Mouse (Mus musculus) spleen, postnatal 10 days (tissue): ENCODE data around the gene Hist1h2ab.
A peak's percentile ranks its signal among the peaks of the same experiment; 100 is the strongest.
"Not testable (repeated sequence)": the region's sequence is repeated elsewhere in the genome, so short reads cannot be mapped to it uniquely, and the experiment has no call there.

ENCODE experiments used
- DNase-seq, 2 experiments: peaks; one replicate each; pipeline ENCODE4 v3.0.0; 2021 to 2022; ENCODE audit warnings: low spot score in 2 of 2

Hist1h2ab gene

DNA sequence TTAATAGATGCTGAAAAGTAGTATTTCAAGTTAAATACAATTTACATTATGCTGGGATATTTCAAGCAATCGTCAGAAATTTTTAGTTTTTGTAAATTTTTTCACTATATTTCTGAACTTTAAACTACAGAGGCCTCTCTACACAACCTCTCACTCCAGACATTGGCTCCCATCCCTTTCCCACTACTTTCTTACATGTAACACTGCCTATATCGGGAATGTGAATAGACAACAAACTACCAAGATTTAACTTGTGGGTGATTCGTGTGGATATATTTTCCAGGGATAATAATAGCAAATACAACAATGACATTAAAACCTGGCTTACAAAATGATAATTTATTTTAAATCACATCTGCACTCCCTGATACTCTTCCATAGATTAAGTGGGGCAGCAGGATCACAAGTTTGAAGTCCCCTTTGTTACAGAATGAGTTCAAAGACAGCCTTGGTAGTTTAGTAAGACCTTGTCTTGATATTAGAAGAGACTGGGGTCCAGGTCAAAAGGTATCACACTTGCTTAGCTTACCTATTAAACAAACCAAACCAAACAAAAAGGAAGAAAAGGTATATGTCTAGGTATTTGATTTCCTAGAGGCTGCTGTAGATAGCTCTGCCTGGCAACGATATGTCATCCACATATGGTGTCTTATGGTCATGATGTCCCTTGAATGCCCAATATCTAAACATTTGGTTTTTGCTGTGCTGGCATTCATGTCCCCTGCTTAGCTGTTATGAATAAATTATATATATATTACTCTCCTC, 2.6 kb downstream of the Hist1h2ab start:
- DNase-seq: no peak

DNA sequence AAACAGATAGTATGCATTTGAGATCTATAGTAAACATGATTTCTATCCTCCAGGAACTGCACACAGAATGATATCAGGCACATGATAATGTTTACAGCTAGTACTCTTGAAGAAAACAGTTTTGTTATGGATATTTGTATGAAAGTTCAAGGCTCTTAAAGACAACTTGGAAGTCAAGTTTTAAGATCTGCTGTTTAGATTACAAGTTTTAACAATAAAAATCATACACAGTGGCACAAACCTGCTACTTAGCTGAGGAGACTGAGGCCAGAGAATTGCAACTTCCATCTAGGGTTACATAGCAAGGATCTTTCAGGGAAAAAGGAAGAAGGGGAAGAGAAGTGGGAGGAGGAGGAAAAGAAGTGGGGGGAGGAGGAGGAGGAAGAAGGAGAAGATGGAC, 4.1 kb downstream of the Hist1h2ab start:
- no peak for DNase-seq

DNA sequence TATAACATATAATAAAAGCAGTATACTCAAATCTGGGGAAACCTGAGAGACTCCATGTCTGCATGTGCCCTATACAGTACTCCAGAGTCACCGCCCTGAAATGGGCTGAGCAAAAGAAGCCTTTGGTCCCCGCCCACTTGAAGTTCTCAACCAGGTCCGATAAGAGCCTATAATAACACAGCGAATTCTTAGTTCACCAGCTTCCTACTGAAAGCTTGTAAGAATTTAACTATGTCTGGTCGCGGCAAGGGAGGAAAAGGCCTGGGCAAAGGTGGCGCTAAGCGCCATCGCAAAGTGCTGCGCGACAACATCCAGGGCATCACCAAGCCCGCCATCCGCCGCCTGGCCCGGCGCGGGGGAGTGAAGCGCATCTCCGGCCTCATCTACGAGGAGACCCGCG, 5.9 kb downstream of the Hist1h2ab start, which contains the start of gene Hist1h4b:
TSS of gene Hist1h4b (plus strand) at position 224 of the 400 bp plus-strand sequence.
- peak; percentile 90 to 94 for DNase-seq

DNA sequence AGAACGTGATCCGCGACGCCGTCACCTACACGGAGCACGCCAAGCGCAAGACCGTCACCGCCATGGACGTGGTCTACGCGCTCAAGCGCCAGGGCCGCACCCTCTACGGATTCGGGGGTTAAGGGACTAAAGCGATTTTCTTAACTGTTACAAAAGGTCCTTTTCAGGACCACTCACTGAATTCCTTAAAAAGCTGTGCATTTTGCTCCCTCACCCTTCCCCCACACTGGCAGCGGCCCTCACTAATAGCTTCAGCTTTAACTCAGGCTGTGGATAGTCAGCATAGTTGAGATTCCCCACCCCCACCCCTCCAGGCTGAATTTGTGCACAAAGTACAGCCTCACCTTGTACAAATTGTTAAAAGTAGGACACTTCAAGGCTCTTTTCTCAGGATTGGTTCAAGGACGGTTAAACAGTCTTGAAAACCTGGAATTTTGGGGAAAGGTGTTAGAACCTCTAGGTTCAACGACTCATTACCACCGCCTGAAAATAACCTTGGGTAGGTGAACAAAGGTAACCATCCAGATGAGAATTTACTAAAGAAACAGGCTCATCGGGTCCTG, 6.4 kb downstream of the Hist1h2ab start:
- peak in 1 of 2 experiments; percentile 53 for DNase-seq

DNA sequence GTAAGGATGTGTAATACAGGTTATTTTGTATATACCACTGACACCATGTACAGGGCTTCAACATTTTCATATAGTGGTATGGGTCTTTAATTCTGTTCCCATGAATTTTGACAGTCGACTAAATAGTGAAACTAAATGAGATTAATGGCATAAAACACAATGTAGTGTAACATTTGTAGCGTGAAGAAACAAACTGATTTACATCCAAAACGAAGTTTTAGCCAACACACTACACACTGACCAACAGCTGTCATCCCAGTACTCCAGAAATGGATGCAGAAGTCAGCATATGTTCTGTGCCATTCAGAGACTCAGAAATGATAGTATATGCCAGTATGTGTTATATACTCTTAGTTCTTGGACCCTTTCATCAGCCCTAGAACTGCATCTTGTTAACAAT, 7.0 kb downstream of the Hist1h2ab start:
- DNase-seq: no peak

DNA sequence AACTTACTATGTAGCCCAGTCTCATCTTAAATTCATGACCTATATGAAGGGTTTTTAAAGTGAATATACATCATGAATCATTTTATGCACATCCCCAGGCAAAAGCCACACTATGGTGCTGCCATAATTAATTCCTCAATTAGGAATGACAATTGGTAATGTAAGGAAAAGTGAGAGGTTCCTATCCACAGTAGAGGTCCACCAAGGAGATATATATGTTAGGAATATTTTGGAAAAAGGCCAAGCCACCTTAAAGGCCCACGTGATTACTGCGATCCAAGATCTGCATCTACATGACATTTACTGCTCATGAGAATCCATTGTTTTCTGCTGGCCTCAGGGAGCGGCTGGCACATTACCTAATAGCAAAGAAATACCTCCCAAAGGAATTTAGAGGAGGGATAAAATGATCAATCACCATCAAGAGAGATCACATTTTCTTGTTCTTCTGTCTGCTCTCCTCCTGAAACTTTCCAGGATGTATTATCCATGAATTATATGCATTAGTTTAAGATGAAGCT, 8.4 kb downstream of the Hist1h2ab start:
- DNase-seq: no peak

DNA sequence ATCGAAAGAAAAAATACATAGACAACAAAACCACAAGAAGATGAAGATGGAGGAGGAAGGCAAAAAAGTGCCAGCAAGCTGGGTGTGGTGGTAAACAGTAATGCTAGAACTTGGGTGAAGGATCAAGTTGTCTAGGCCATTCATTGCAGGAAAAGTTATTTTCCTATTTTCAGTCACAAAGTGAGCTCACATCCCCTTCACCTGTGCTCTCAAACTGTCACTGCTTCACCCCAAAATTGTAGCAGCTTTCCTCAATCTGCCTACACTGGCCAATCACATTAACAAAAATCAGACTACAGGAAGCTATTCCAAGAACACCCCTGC, 9.0 kb downstream of the Hist1h2ab start:
- no peak for DNase-seq

DNA sequence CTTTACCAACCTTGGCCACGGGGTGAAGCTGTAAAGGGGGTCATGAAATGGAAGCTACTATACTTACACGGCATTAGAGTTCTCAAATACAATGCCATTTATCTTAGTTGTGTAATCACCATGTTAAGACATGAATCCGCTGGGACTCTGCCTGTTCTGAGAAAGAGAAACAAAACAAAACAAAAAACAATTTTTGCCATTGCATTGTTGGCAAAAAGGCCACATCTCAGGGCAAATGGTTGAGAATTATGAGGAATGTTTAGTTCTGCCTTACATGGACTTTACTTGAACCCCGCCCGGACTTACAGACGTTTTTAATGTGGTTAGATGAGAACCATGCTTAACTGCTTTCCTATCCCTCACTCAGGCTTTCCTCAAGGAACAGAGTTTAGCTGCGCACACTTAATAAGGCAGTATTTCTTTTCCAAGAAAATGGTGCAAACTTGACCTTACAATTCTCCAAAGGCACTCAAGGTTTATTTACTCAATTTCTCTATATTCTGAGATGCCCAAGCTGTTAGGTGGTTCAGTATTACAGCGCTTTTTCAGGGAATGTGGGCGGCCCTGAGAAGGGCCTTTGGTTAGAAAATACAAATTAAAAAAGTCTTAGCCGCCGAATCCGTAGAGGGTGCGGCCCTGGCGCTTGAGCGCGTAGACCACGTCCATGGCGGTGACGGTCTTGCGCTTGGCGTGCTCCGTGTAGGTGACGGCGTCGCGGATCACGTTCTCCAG, 9.5 kb downstream of the Hist1h2ab start:
- DNase-seq: peak in 1 of 2 experiments; percentile 61

DNA sequence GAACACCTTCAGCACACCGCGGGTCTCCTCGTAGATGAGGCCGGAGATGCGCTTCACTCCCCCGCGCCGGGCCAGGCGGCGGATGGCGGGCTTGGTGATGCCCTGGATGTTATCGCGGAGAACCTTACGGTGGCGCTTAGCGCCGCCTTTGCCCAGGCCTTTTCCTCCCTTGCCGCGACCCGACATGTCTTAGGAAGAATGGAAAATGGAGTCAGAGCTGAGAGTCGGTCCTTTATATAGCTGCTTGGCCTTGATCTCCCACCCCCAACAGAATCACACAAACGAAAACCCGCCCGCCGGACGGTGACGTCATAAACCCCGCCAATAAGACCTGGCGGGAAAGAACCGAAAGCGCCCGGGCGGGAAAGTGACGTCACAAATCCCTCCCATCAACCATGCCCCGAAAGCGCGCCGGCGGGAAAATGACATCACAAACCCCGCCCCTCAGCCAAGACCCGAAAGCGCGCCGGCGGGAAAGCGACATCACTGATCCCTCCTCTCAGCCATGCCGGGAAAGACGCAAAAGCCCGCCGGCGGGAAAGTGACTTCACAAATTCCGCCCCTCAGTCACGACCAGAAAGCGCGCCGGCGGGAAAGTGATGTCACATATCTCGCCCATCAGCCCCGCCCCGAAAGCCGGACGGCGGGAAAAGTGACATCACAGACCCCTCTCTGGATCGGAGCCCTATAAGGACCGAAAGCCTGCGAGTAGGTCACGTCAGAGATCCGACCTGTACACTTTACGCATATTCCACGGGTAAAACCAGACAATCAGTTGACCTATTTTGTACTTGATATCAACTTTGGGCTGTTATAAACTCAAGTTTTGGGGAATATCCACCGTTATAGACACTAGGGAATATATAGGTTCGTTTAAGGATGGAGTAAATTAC, 10.3 kb downstream of the Hist1h2ab start, which contains the start of gene Hist1h4a:
TSS of gene Hist1h4a (minus strand) at position 259 of the 893 bp plus-strand sequence.
- DNase-seq: peak; percentile 96 to 99

DNA sequence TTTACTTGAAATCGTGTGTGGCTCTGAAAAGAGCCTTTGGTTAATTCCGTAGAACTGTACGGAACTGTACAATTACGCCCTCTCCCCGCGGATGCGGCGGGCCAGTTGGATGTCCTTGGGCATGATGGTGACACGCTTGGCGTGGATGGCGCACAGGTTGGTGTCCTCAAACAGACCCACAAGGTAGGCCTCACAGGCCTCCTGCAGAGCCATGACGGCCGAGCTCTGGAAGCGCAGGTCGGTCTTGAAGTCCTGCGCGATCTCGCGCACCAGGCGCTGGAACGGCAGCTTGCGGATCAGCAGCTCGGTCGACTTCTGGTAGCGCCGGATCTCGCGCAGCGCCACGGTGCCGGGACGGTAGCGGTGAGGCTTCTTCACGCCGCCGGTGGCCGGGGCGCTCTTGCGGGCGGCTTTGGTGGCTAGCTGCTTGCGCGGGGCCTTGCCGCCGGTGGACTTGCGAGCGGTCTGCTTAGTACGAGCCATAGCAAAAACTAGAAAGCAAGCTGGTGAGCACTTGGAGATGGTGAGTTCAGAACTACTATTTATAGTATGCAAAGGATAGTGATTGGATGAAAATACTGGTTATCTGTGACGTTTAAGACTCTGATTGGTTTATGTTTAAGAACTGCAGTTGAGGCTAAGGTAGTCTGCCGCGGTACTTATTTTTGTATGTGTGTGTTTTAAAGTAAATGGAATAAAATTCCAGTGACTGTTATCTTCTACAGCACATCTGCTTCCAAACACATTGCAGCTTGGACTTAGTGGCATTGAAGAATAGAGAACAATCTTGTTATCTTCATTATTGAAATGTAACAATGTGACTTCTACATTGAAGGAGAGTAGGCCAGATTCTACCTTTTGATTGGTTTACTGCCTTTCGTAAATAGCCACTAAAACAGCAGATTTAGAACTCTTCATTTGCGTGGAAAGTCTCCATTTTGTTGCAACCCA, 11.2 kb downstream of the Hist1h2ab start, which contains the start of gene Hist1h3a:
TSS of gene Hist1h3a (minus strand) at position 516 of the 951 bp plus-strand sequence.
- peak; percentile 81 to 86 for DNase-seq

DNA sequence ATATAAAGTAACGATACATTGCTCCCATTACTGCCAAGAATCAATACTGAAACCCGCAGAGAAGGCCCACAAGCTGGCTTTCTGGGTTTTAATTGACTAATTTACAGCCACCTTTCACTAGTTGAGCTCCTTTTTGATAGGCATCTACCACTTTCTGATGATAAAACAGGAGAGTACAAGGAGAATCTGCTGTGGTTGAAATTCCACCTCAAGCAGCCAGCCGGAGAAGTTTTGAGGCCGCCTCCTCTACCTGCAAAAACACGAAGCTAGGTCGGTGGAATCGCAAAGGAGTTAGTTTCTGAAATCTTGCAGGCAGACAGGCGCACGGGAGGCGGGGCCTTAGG, 12.3 kb downstream of the Hist1h2ab start:
- DNase-seq: no peak

DNA sequence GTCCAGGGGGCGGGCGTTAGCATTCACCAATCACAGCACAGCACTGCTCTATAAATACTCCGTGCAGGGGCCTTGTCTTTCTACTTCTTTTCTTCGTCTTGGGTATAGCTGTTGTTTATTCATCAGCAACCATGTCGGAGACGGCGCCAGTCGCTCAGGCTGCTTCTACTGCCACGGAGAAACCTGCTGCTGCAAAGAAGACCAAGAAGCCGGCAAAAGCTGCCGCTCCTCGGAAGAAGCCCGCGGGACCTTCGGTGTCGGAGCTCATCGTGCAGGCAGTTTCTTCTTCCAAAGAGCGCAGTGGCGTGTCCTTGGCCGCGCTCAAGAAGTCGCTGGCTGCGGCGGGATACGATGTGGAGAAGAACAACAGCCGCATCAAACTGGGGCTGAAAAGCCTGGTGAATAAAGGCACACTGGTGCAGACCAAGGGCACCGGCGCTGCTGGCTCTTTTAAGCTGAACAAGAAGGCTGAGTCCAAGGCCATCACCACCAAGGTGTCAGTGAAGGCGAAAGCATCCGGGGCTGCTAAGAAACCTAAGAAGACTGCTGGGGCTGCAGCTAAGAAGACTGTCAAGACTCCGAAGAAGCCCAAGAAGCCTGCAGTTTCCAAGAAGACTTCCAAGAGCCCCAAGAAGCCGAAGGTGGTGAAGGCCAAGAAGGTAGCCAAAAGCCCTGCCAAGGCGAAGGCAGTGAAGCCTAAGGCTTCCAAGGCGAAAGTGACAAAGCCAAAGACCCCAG, 12.8 kb downstream of the Hist1h2ab start, which contains the start of gene Hist1h1a:
TSS of gene Hist1h1a (plus strand) at position 81 of the 738 bp plus-strand sequence.
- DNase-seq: peak; percentile 90 to 92

DNA sequence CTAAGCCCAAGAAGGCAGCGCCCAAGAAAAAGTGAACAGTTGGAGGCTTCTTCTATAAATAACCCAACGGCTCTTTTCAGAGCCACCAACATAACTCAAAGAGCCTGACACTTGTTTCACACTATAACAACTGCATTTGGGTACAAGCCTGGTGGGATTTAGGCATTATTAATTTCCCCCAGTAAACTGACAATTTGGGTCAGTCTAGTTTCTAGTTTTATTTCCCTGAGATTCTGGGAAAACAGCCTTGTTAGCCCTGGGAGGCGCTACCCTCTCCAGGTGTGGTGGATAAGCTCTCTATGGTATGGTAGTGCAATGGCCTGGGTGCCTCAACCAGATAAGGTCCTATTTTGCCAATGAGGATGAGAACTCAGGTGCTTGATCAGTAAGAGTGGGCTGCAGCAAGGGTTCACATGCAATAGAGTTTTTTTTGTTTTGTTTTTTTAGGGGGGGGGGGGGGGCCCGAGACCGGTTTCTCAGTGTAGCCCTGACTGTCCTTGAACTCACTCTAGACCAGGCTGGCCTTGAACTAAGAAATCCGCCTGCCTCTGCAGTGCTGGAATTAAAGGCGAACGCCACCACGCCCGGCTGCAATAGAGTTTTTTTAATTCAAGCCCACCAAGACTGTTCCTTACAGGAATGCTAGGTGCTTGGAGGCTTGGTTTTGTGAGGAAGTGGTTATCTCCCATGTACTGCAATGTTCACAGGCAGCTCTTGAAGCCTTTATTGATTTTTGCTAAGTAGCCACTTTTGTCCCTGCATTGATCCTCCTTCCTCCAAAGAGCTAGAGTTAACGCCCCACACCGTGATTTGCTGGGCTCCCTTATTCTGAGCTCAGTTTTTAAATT, 13.6 kb downstream of the Hist1h2ab start:
- DNase-seq: peak in 1 of 2 experiments; percentile 52

DNA sequence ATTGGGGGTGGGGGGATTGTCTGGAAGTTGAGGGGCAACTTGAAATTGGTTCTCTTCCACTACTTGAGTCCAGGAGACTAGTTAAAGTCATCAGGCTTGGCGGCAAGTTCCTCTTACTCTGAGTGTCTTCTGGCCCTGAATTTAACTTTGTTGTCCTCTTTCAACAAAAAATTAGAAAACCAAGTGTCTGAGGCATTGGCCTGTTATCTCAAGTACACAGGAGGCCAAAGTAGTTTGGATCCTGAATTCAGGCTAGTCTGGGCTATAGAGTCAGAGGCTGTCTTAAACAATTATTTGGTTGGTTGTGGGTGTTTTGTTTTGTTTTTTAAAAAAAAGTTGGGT, 14.2 kb downstream of the Hist1h2ab start:
- no peak for DNase-seq

DNA sequence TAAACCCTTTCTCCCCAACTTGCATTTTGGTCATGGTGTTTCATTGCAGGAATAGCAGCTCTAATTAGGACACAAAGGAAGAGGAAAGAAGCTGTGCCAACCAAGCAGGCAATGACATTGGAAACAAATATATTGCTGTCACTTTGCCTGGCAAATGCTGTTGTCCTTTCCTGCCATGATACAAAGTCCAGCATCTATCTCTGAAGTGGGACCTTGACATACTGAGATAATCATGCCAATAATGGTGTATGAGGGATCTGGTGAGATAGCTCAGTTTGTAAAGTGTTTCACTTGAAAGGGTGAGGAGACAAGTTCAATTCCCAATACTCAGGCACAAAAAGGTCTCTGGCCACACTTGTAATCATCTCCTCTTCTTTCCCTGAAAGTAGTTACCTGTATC, 15.8 kb downstream of the Hist1h2ab start:
- no peak for DNase-seq

DNA sequence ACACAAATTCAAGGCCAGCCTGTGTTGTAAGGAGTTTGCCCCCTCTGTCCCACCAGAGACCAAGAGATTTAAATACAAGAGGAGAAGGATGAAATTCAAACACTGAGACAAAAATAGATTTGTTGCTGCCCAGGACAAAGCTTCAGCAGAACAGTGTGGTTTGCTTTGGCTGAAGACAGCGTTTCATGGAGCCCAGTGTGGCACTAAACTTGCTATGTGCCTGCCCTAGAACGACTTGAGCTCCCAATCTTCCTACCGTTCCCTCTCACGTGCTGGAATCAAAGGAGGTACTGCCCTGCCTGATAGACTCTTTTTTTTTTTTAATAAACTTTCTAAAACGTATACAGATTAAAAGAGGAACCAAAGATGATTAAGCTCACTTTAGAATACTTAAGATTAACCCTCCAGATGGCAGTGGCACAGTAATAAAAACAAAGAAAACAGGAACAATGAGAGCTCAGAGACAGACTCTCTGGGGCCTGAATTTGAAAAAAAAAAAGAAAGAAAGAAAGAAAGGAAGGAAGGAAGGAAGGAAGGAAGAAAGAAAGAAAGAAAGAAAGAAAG, 18.0 kb downstream of the Hist1h2ab start:
- DNase-seq: no peak

DNA sequence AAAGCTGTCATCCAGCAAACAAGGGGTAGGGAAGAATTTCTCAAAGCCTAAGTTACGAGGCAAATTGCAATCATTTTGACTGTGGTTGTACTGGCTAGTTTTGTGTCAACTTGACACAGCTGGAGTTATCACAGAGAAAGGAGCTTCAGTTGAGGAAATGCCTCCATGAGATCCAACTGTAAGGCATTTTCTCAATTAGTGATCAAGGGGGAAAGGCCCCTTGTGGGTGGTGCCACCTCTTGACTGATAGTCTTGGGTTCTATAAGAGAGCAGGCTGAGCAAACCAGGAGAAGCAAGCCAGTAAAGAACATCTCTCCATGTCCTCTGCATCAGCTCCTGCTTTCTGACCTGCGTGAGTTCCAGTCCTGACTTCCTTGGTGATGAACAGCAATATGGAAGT, 18.7 kb downstream of the Hist1h2ab start, which contains the start of gene Trim38:
TSS of gene Trim38 (plus strand) at position 301 of the 400 bp plus-strand sequence.
- not testable (repeated sequence) for DNase-seq
